Mouse (Mus musculus) ES-E14 (cell line): ENCODE measurements around the gene Pgrmc1.

Source experiments
- CHD2 ChIP-seq: IDR thresholded peaks from 2 replicates; pipeline ENCODE4 v1.6.1; 2014; ENCODE audit warnings: mild to moderate bottlenecking, low read depth, low read length, inconsistent platforms
- HCFC1 ChIP-seq: IDR thresholded peaks from 2 replicates; pipeline ENCODE4 v1.6.1; 2012; ENCODE audit warnings: low read length, inconsistent platforms, borderline replicate concordance; ENCODE audit not compliant: insufficient read depth
- MAFK ChIP-seq: IDR thresholded peaks from 2 replicates; pipeline ENCODE4 v1.6.1; 2014; ENCODE audit warnings: mild to moderate bottlenecking, low read depth, low read length, inconsistent platforms; ENCODE audit not compliant: insufficient read depth
- ZC3H11A ChIP-seq: IDR thresholded peaks from 2 replicates; pipeline ENCODE4 v1.6.1; 2012; ENCODE audit warnings: low read depth, mild to moderate bottlenecking, inconsistent platforms, low read length, borderline replicate concordance
- ZNF384 ChIP-seq: IDR thresholded peaks from 2 replicates; pipeline ENCODE4 v1.6.1; 2012; ENCODE audit warnings: low read depth, low read length, inconsistent platforms

GRCm38 (mm10) chrX:36600066-36600465, 2.1 kb downstream of the Pgrmc1 start:
- no peak; the same call in 1 of the 2 replicates for TF ChIP-seq MAFK
- TF ChIP-seq HCFC1, result no peak
- no peak for TF ChIP-seq CHD2
- TF ChIP-seq ZNF384, result no peak
- TF ChIP-seq ZC3H11A, result no peak
